8 mouse cellular contexts compared by ENCODE assay signal in the genomic region with DNA sequence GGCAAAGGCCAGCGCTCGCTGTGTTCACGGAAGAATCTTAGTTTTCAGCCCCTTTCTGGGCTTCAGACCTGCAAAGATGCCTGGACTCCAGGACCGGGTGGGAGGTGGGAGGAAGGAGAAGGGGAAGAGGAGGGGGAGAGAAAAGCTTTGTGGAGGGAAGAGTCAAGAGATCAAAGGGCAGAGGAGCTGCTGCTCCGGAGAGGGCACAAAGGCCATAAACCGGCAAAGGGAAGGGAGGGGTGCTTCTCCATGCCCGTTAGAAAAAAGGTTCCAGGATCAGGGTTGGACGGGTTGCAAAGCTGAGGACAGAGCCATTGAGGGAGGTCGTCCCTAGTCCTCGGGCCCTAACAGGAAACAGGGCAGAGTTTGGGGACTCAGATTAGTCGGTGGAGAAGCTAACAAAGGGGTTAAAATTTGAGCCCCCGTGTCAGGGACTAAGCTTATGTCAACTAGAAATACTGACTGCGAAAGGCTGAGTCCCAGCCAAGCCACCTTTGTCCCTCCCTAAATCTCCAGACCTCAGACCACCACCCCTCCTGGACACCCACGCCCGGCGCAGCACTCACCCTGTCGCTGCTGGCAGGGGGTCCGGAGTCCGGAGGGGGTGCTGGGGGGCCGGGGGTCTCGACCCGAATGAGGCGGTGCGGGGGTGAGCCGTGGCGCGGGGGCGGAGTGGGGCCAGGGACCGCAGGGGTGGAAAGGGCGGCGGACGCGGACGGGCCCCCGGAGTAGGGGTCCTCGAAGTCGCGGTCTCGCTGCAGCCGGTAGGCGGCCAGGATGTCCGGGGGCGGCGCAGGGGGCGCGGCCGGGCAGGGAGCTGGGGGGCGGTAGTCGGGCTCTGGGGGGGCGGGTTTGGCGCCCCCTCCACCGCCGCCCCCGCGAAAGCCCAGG. TPM values are rescaled to one million over a fixed set of nuclear protein-coding genes. Genes with fewer than 3 reads are reported as not detected.
DNase-seq lines count a peak whose midpoint lies in the region; ATAC-seq and TF ChIP-seq lines count a peak whose summit lies in the region.

No protein-coding gene starts in this region.

- H3K27ac ChIP-seq in lung, embryonic 14.5 days (ENCODE audit: low read depth) = peak overlapping the region; percentile 46; the same call in 1 of the 2 replicates
- peak overlapping the region; percentile 44 for H3K27ac ChIP-seq in midbrain, embryonic 11.5 days (ENCODE audit: low read depth, low read length)

- no peak for TF ChIP-seq CTCF in lung, embryonic 14.5 days (IDR thresholded peaks at IDR 0.05; ENCODE audit: low read depth)

- H3K4me1 ChIP-seq in lung, embryonic 14.5 days (ENCODE audit: insufficient read depth) = peaks cover 12% of the 10 kb centered on the region
- H3K4me1 ChIP-seq in midbrain, embryonic 11.5 days (ENCODE audit: control insufficient read depth, insufficient read depth, low read length) = peaks cover 15% of the 10 kb centered on the region

- peaks cover 5% of the 10 kb centered on the region; the same call in 1 of the 2 replicates for H3K36me3 ChIP-seq in lung, embryonic 14.5 days (ENCODE audit: insufficient read depth)
- no peaks in the 10 kb centered on the region for H3K36me3 ChIP-seq in midbrain, embryonic 11.5 days (ENCODE audit: control insufficient read depth, insufficient read depth, low read length)

- H3K4me2 ChIP-seq in lung, embryonic 14.5 days = peak overlapping the region; percentile 88
- peak overlapping the region; percentile 84 for H3K4me2 ChIP-seq in midbrain, embryonic 11.5 days

- peak; percentile 75 for ATAC-seq in lung, embryonic 14.5 days (ENCODE audit: insufficient read depth)
- ATAC-seq in midbrain, embryonic 11.5 days (ENCODE audit: low FRiP score) = peak; percentile 73

- no peaks in the 10 kb centered on the region for H3K27me3 ChIP-seq in lung, embryonic 14.5 days (ENCODE audit: insufficient read depth, low read length)
- peaks cover 3% of the 10 kb centered on the region; the same call in 1 of the 2 replicates for H3K27me3 ChIP-seq in midbrain, embryonic 11.5 days (ENCODE audit: control insufficient read depth, insufficient read depth, low read length)

- H3K9ac ChIP-seq in lung, embryonic 14.5 days = peak overlapping the region; percentile 84
- H3K9ac ChIP-seq in midbrain, embryonic 11.5 days (ENCODE audit: low read length) = peak overlapping the region; percentile 95

- peak overlapping the region; percentile 84 for H3K4me3 ChIP-seq in lung, embryonic 14.5 days (ENCODE audit: low read depth, low read length)
- H3K4me3 ChIP-seq in midbrain, embryonic 11.5 days (ENCODE audit: low read depth, low read length) = peak overlapping the region; percentile 95

- no peaks in the 10 kb centered on the region for H3K9me3 ChIP-seq in lung, embryonic 14.5 days (ENCODE audit: low read depth, low read length)
- no peaks in the 10 kb centered on the region for H3K9me3 ChIP-seq in midbrain, embryonic 11.5 days (ENCODE audit: control insufficient read depth, low read length)

- WGBS in lung, embryonic 14.5 days = under 1% methylated on average over 41 of the region's 55 CpGs
- WGBS in midbrain, embryonic 11.5 days = under 1% methylated on average over 50 of the region's 55 CpGs

- DNase-seq in lung, embryonic 14.5 days = peak; percentile 68
- DNase-seq in lung, postnatal 4 days = no peak
- peak; percentile 40 to 43 for DNase-seq in cerebellum, adult 18-20 months
- DNase-seq in gastrocnemius, postnatal 4 days (ENCODE audit: low spot score in 2 of 2) = peak; percentile 52 to 67
- DNase-seq in kidney, postnatal 14 days = peak; percentile 20
- DNase-seq in midbrain, embryonic 11.5 days (ENCODE audit: low spot score, missing footprints) = peak; percentile 95
- no peak for DNase-seq in natural killer cell, adult 2 months (ENCODE audit: low spot score in 2 of 2)
- no peak for DNase-seq in layer of hippocampus, adult 9-10 months (ENCODE audit: low spot score)

RNA-seq across cellular contexts. Expression of gene Shf, which starts 0.6 kb away (rescaled TPM):
- polyA plus RNA-seq in lung, embryonic 14.5 days (2014; fragmentation: Nextera tagmentation; extraction: Ambion mirVana) = 3.7 and 5.1 TPM in 2 replicates
- total RNA-seq in gastrocnemius, postnatal 4 days (2021) = 10 to 100 TPM; 11.9 to 12.2 TPM
- polyA plus RNA-seq in midbrain, embryonic 11.5 days (2014; fragmentation: Nextera tagmentation; extraction: Ambion mirVana) = 6.7 and 9.2 TPM in 2 replicates

RNA-seq across cellular contexts. Expression of gene Duox1, which starts 52.9 kb away (rescaled TPM):
- not detected in 2 replicates for polyA plus RNA-seq in lung, embryonic 14.5 days (2014; fragmentation: Nextera tagmentation; extraction: Ambion mirVana)
- under 1 TPM; 0.37 to 0.49 TPM for total RNA-seq in gastrocnemius, postnatal 4 days (2021)
- 0.04 TPM in 1 of 2 replicates, not detected in the other for polyA plus RNA-seq in midbrain, embryonic 11.5 days (2014; fragmentation: Nextera tagmentation; extraction: Ambion mirVana)

RNA-seq across cellular contexts. Expression of gene Duoxa1, which starts 54.8 kb away (rescaled TPM):
- polyA plus RNA-seq in lung, embryonic 14.5 days (2014; fragmentation: Nextera tagmentation; extraction: Ambion mirVana) = not detected in 2 replicates
- 1 to 10 TPM; 1.2 TPM for total RNA-seq in gastrocnemius, postnatal 4 days (2021)
- polyA plus RNA-seq in midbrain, embryonic 11.5 days (2014; fragmentation: Nextera tagmentation; extraction: Ambion mirVana) = not detected in 2 replicates

RNA-seq across cellular contexts. Expression of gene Slc28a2, which starts 58.0 kb away (rescaled TPM):
- polyA plus RNA-seq in lung, embryonic 14.5 days (2014; fragmentation: Nextera tagmentation; extraction: Ambion mirVana) = 0.12 and 0.26 TPM in 2 replicates
- 1 to 10 TPM; 6.7 to 8.3 TPM for total RNA-seq in gastrocnemius, postnatal 4 days (2021)
- 0.22 TPM in 1 of 2 replicates, not detected in the other for polyA plus RNA-seq in midbrain, embryonic 11.5 days (2014; fragmentation: Nextera tagmentation; extraction: Ambion mirVana)

Comparison
In these comparisons a context has a peak if more than half of its experiments do, and no peak if none do; other contexts are left out.
1. DNase-seq: peak in lung, embryonic 14.5 days (single experiment), cerebellum, adult 18-20 months (2 of 2), gastrocnemius, postnatal 4 days (2 of 2), kidney, postnatal 14 days (single experiment) and midbrain, embryonic 11.5 days (single experiment); none in lung, postnatal 4 days (0 of 2), natural killer cell, adult 2 months (0 of 2) and layer of hippocampus, adult 9-10 months (single experiment).